Mouse (Mus musculus) brain, embryonic 14.5 days (tissue): ENCODE measurements around the gene Rnf150.

Experiments
- CTCF ChIP-seq: fragments of 200-500 bp; IDR thresholded peaks from 2 replicates; pipeline ENCODE4 v1.5.1; 2012; ENCODE audit warnings: inconsistent platforms, mild to moderate bottlenecking, moderate library complexity, borderline replicate concordance; ENCODE audit not compliant: insufficient read depth, insufficient read length; ENCODE audit errors: extremely low read depth
- POLR2A ChIP-seq: fragments of 200-500 bp; IDR thresholded peaks from 2 replicates; pipeline ENCODE4 v1.6.1; 2012; ENCODE audit warnings: mild to moderate bottlenecking, inconsistent platforms, borderline replicate concordance; ENCODE audit not compliant: poor library complexity, insufficient read depth, insufficient read length, severe bottlenecking; ENCODE audit errors: extremely low read depth

- TF ChIP-seq POLR2A (no peak), CTCF (no peak)
These were observed 82.7 kb downstream of the Rnf150 start for GRCm38 (mm10) chr8:82945867-82946266.
